Mouse (Mus musculus) heart, postnatal 14 days (tissue): ENCODE data around the gene Lpcat3. TPM values are rescaled to one million over a fixed set of nuclear protein-coding genes. Genes with fewer than 3 reads are reported as not detected.

Experiments
- DNase-seq, 2 experiments: peaks; one replicate each; pipeline ENCODE4 v3.0.0; 2021 to 2022
- intact Hi-C: fragments of 180-260 bp; cut with DNase I; formaldehyde crosslinking; loops from one replicate; pipeline ENCODE4 v1.15.1; 2025
- total RNA-seq, 2 experiments: library from RNA; stranded (reverse); gene quantifications; 2 replicates each; pipeline ENCODE4 v1.2.3; 2021

Lpcat3 gene
- total RNA-seq, 2 experiments from 2014 or later, result 54.0 to 56.7 TPM

GRCm38 (mm10) chr6:124729850-124730705, 67.3 kb downstream of the Lpcat3 start:
- intact Hi-C loops, result no loop called here
- no peak for DNase-seq

- intact Hi-C loops, result no loop called here
- DNase-seq, result no peak
These were observed 68.2 kb downstream of the Lpcat3 start for GRCm38 (mm10) chr6:124731038-124731437.

- DNase-seq, result peak; percentile 41 to 53
These were observed 69.9 kb downstream of the Lpcat3 start for GRCm38 (mm10) chr6:124732476-124733370.

GRCm38 (mm10) chr6:124734417-124734816, 71.6 kb downstream of the Lpcat3 start:
- intact Hi-C loops, result no loop called here

More at GRCm38 (mm10) chr6:124732476-124733370, 69.9 kb downstream of the Lpcat3 start:
- intact Hi-C loops, result no loop called here

GRCm38 (mm10) chr6:124737040-124737439, 74.2 kb downstream of the Lpcat3 start:
- DNase-seq, result no peak
- intact Hi-C loops, result loop anchor here (5.0 kb wide), 1 partner anchor 165 kb away; the partner anchor contains the start of gene C1rb

More at GRCm38 (mm10) chr6:124734417-124734816, 71.6 kb downstream of the Lpcat3 start:
- DNase-seq, result no peak

GRCm38 (mm10) chr6:124738511-124739023, 75.7 kb downstream of the Lpcat3 start, which contains the start of gene Ptpn6:
TSS of gene Ptpn6 (minus strand) at chr6:124738714.
- DNase-seq, result peak in 1 of 2 experiments; percentile 36
- intact Hi-C loops, result loop anchor here (2.0 to 5.0 kb wide), 2 partner anchors 18 to 166 kb away; partner anchors contain the start of gene C1rb

GRCm38 (mm10) chr6:124739231-124739796, 76.5 kb downstream of the Lpcat3 start:
- intact Hi-C loops, result loop anchor here (2.0 to 5.0 kb wide), 2 partner anchors 19 to 167 kb away; partner anchors contain the start of gene C1rb
- no peak for DNase-seq

GRCm38 (mm10) chr6:124740211-124740887, 77.5 kb downstream of the Lpcat3 start:
- DNase-seq, result no peak
- intact Hi-C loops, result loop anchor here (1.0 to 5.0 kb wide), 3 partner anchors 16 to 38 kb away; partner anchors contain the start of genes Atn1, Emg1, Gm45234 and Phb2

GRCm38 (mm10) chr6:124740888-124741761, 78.3 kb downstream of the Lpcat3 start, which contains the start of gene Grcc10:
TSS of gene Grcc10 (minus strand) at chr6:124741374.
- intact Hi-C loops, result loop anchor here (1.0 to 5.0 kb wide), 3 partner anchors 16 to 39 kb away; partner anchors contain the start of genes Atn1, Emg1, Gm45234 and Phb2
- peak; percentile 85 for DNase-seq

GRCm38 (mm10) chr6:124741842-124742241, 79.0 kb downstream of the Lpcat3 start:
- no peak for DNase-seq
- intact Hi-C loops, result loop anchor here (2.0 to 5.0 kb wide), 2 partner anchors 15 to 40 kb away; partner anchors contain the start of genes Atn1 and Gm45234

- DNase-seq, result no peak
- intact Hi-C loops, result loop anchor here (5.0 kb wide), 1 partner anchor 41 kb away; no protein-coding TSS in a partner anchor
These were observed 80.2 kb downstream of the Lpcat3 start for GRCm38 (mm10) chr6:124742839-124743514.

GRCm38 (mm10) chr6:124743647-124744046, 80.8 kb downstream of the Lpcat3 start:
- intact Hi-C loops, result loop anchor here (5.0 kb wide), 1 partner anchor 41 kb away; no protein-coding TSS in a partner anchor
- DNase-seq, result no peak

- intact Hi-C loops, result loop anchor here (5.0 kb wide), 1 partner anchor 43 kb away; no protein-coding TSS in a partner anchor
- no peak for DNase-seq
These were observed 82.0 kb downstream of the Lpcat3 start for GRCm38 (mm10) chr6:124744755-124745321.

- peak; percentile 95 to 97 for DNase-seq
- intact Hi-C loops, result no loop called here
These were observed 82.9 kb downstream of the Lpcat3 start for GRCm38 (mm10) chr6:124745490-124746295.

- intact Hi-C loops, result no loop called here
- DNase-seq, result no peak
These were observed 83.4 kb downstream of the Lpcat3 start for GRCm38 (mm10) chr6:124746296-124746605.
